Mouse (Mus musculus) heart, embryonic 13.5 days (tissue): ENCODE results near the gene Uggt1. TPM values are rescaled to one million over a fixed set of nuclear protein-coding genes. Genes with fewer than 3 reads are reported as not detected.

Experiments used
- ATAC-seq: fragments of 200-750 bp; cut with Nextera tagmentation; 2 replicates; pipeline ENCODE4 v1.8.0; 2017; ENCODE audit warnings: moderate TSS enrichment; ENCODE audit not compliant: insufficient number of reproducible peaks, low FRiP score, low TSS enrichment; ENCODE audit errors: extremely low read depth
- H3K27ac ChIP-seq: fragments of 300-500 bp; sonication (generic); replicated peaks from 2 replicates; pipeline ENCODE4 v1.5.1; 2015; ENCODE audit warnings: moderate library complexity, mild to moderate bottlenecking, inconsistent platforms
- H3K27me3 ChIP-seq: fragments of 300-500 bp; sonication (generic); replicated peaks from 2 replicates; pipeline ENCODE4 v1.6.1; 2015; ENCODE audit warnings: mild to moderate bottlenecking, inconsistent platforms
- H3K36me3 ChIP-seq: fragments of 300-500 bp; sonication (generic); 2 replicates; pipeline ENCODE4 v1.6.1; 2015; ENCODE audit warnings: mild to moderate bottlenecking, inconsistent platforms
- H3K4me1 ChIP-seq: fragments of 300-500 bp; sonication (generic); 2 replicates; pipeline ENCODE4 v1.6.1; 2015; ENCODE audit warnings: inconsistent platforms
- H3K4me2 ChIP-seq: fragments of 300-500 bp; sonication (generic); 2 replicates; pipeline ENCODE4 v1.6.1; 2015; ENCODE audit warnings: inconsistent platforms, mild to moderate bottlenecking, moderate library complexity
- H3K4me3 ChIP-seq: fragments of 300-500 bp; sonication (generic); 2 replicates; pipeline ENCODE4 v1.5.1; 2015; ENCODE audit warnings: moderate library complexity, mild to moderate bottlenecking, inconsistent platforms
- H3K9ac ChIP-seq: fragments of 300-500 bp; sonication (generic); 2 replicates; pipeline ENCODE4 v1.6.1; 2015; ENCODE audit warnings: inconsistent platforms, mild to moderate bottlenecking, moderate library complexity
- H3K9me3 ChIP-seq: fragments of 300-500 bp; sonication (generic); 2 replicates; pipeline ENCODE4 v1.6.1; 2016; ENCODE audit warnings: inconsistent platforms
- WGBS: fragments of 180-500 bp; shearing (Covaris S2); methylation state at CpG from one replicate; pipeline ENCODE4 v1.1.7; 2015; ENCODE audit warnings: mixed read lengths; 5-methylcytosine and 5-hydroxymethylcytosine counted together
- polyA plus RNA-seq: library from polyadenylated mRNA; unstranded; fragments of >200 nt; fragmentation: Nextera tagmentation; extraction: Ambion mirVana; gene quantifications from 2 replicates; pipeline ENCODE4 v1.2.1, GENCODE M21; 2015

Gene Uggt1
- polyA plus RNA-seq, 1 experiment from 2014 or later = 32.7 TPM

- no peak overlapping the region for H3K27ac ChIP-seq
- H3K4me2 ChIP-seq = peak overlapping the region; percentile 34
- WGBS = 50% methylated on average over 8 of the region's 8 CpGs
Measured at GRCm38 (mm10) chr1:36131766-36132165, 112.8 kb downstream of the Uggt1 start.

GRCm38 (mm10) chr1:36131154-36131553 is 113.4 kb downstream of the Uggt1 start:
- H3K4me3 ChIP-seq = no peak overlapping the region
- no peaks in the 10 kb centered on the region for H3K27me3 ChIP-seq
- no peak overlapping the region for H3K4me2 ChIP-seq
- peaks cover 35% of the 10 kb centered on the region for H3K4me1 ChIP-seq
- 0 out of 2 replicates have a peak, but pooled peaks cover 2% of the 10 kb centered on the region for H3K9me3 ChIP-seq
- 36% methylated on average over 4 of the region's 4 CpGs for WGBS
- ATAC-seq = no peak
- H3K27ac ChIP-seq = 0 out of 2 replicates have a peak overlapping the region, but pooled peaks have one; percentile 28
- H3K9ac ChIP-seq = no peak overlapping the region
- H3K36me3 ChIP-seq = no peaks in the 10 kb centered on the region

More at GRCm38 (mm10) chr1:36131766-36132165, 112.8 kb downstream of the Uggt1 start:
- H3K4me1 ChIP-seq = peaks cover 35% of the 10 kb centered on the region
- no peaks in the 10 kb centered on the region for H3K36me3 ChIP-seq
- no peak overlapping the region for H3K4me3 ChIP-seq
- no peak overlapping the region for H3K9ac ChIP-seq
- H3K9me3 ChIP-seq = 0 out of 2 replicates have a peak, but pooled peaks cover 2% of the 10 kb centered on the region
- no peaks in the 10 kb centered on the region for H3K27me3 ChIP-seq
- no peak for ATAC-seq

GRCm38 (mm10) chr1:36130307-36131035 is 114.0 kb downstream of the Uggt1 start:
- Histone ChIP-seq H3K4me2 (no peak overlapping the region), H3K4me3 (no peak overlapping the region), H3K9ac (no peak overlapping the region), H3K27ac (peak overlapping the region; percentile 32; the same call in 1 of the 2 replicates), H3K9me3 (0 out of 2 replicates have a peak, but pooled peaks cover 2% of the 10 kb centered on the region), H3K27me3 (no peaks in the 10 kb centered on the region), H3K4me1 (peaks cover 35% of the 10 kb centered on the region), H3K36me3 (no peaks in the 10 kb centered on the region)
- WGBS = 48% methylated on average over 4 of the region's 4 CpGs
- no peak for ATAC-seq

- no peak overlapping the region for H3K4me2 ChIP-seq
- no peak overlapping the region for H3K4me3 ChIP-seq
- WGBS = 90% methylated on average over 8 of the region's 8 CpGs
- no peak overlapping the region for H3K9ac ChIP-seq
- H3K9me3 ChIP-seq = 0 out of 2 replicates have a peak, but pooled peaks cover 2% of the 10 kb centered on the region
- ATAC-seq = no peak
- peak overlapping the region; percentile 32; the same call in 1 of the 2 replicates for H3K27ac ChIP-seq
- H3K36me3 ChIP-seq = no peaks in the 10 kb centered on the region
- no peaks in the 10 kb centered on the region for H3K27me3 ChIP-seq
- H3K4me1 ChIP-seq = peaks cover 35% of the 10 kb centered on the region
Measured at GRCm38 (mm10) chr1:36129881-36130280, 114.6 kb downstream of the Uggt1 start.

DNA sequence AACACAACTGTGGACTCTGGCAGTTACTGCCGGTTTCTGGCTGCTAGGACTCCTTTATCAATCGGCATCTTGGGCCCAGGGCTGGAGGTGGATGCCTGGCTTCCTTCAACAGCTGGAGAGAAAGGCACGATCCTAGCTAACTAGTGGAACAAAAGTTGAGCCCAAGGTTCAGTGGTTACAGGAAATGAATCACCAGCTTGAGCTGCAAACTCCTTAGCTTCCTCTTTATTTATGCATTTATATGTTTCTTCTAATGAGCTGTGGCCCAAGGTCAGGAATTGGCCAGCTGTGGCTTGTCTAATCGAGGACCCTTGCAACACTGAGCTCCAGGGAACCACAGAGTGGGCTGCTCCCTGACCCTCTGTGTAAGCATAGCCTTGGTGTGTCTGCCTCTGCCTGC is 115.4 kb downstream of the Uggt1 start:
- Histone ChIP-seq H3K27ac (0 out of 2 replicates have a peak overlapping the region, but pooled peaks have one; percentile 24), H3K9ac (no peak overlapping the region), H3K4me1 (peaks cover 34% of the 10 kb centered on the region), H3K4me2 (no peak overlapping the region), H3K27me3 (no peaks in the 10 kb centered on the region), H3K4me3 (no peak overlapping the region), H3K9me3 (no peaks in the 10 kb centered on the region), H3K36me3 (no peaks in the 10 kb centered on the region)
- WGBS = 38% methylated on average over 4 of the region's 4 CpGs
- ATAC-seq = no peak

DNA sequence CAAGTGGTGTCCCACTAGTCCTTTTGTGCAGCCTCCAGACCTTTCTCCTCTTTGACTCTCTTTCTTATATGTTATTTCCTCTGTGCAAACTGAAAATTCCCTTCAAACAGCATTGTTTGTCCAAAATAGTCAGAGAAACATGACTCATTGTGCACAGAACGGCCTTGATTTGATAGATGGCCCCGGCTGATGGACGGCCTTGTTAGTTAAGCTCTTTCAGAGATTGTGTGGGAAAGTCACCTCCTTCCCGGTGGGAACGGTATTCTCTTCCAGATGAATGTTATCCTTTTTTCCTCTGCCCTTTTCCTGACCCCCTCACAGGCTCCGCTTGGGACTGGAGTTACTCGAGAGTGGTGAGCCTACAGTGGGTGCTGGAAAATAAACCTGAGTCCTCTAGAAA is 119.4 kb downstream of the Uggt1 start:
- H3K27me3 ChIP-seq = no peaks in the 10 kb centered on the region
- WGBS = 44% methylated on average over 7 of the region's 7 CpGs
- H3K36me3 ChIP-seq = no peaks in the 10 kb centered on the region
- no peak for ATAC-seq
- no peaks in the 10 kb centered on the region for H3K9me3 ChIP-seq
- H3K9ac ChIP-seq = no peak overlapping the region
- no peak overlapping the region for H3K4me2 ChIP-seq
- H3K4me1 ChIP-seq = peaks cover 2% of the 10 kb centered on the region
- no peak overlapping the region for H3K4me3 ChIP-seq
- H3K27ac ChIP-seq = no peak overlapping the region

DNA sequence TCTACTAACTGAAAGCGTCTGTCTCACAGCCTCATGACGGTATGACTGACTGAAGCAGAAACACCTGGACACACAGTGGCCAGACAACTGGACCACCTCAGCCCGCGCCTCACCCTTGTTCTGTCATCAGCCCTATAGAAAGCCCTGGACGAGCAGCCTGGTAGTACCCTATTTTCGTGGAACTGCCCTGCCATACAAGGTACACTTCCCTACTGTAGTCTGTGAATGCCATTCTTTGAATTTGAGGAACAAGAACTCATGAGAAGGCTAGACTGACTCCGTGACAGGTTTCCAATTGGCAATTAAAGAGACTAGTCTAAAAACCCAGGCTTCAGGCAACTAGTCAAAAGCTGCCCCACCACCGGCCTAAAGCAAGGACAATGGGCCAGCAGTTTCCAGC is 123.3 kb downstream of the Uggt1 start:
- Histone ChIP-seq H3K9me3 (no peaks in the 10 kb centered on the region), H3K36me3 (no peaks in the 10 kb centered on the region), H3K4me3 (no peak overlapping the region), H3K27me3 (no peaks in the 10 kb centered on the region), H3K9ac (no peak overlapping the region), H3K4me2 (no peak overlapping the region), H3K4me1 (no peaks in the 10 kb centered on the region), H3K27ac (no peak overlapping the region)
- ATAC-seq = no peak
- WGBS = 76% methylated on average over 8 of the region's 8 CpGs

DNA sequence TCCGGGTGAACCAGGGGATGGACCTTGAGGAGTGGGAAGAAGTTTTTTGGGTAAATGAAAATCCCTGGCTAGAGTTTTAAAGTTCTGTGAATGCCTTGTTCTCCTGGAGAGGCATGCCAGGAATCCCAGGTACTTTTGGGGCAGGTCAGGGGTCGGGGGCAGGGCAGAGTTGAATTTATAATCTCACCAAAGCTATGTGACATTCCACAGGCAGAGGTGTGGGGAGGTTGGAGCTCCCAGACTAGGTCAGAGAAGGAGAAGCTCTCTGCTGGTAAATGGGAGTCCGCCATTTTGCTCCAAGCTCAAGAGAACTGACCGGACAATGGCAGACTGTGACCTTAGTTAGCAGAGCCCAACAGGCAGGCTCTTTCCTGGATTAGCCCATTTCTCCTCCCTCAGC is 125.1 kb downstream of the Uggt1 start:
- H3K9me3 ChIP-seq = no peaks in the 10 kb centered on the region
- H3K9ac ChIP-seq = no peak overlapping the region
- H3K27ac ChIP-seq = no peak overlapping the region
- ATAC-seq = no peak
- H3K27me3 ChIP-seq = no peaks in the 10 kb centered on the region
- no peak overlapping the region for H3K4me2 ChIP-seq
- H3K4me3 ChIP-seq = no peak overlapping the region
- 83% methylated on average over 4 of the region's 4 CpGs for WGBS
- no peaks in the 10 kb centered on the region for H3K36me3 ChIP-seq
- peaks cover 3% of the 10 kb centered on the region; the same call in 1 of the 2 replicates for H3K4me1 ChIP-seq

- Histone ChIP-seq H3K9ac (no peak overlapping the region), H3K27me3 (no peaks in the 10 kb centered on the region), H3K4me2 (no peak overlapping the region), H3K9me3 (no peaks in the 10 kb centered on the region), H3K4me3 (no peak overlapping the region), H3K27ac (no peak overlapping the region), H3K36me3 (no peaks in the 10 kb centered on the region), H3K4me1 (peaks cover 3% of the 10 kb centered on the region; the same call in 1 of the 2 replicates)
- WGBS = 85% methylated on average over 3 of the region's 3 CpGs
- ATAC-seq = no peak
Measured at GRCm38 (mm10) chr1:36118958-36119357, 125.6 kb downstream of the Uggt1 start.

GRCm38 (mm10) chr1:36118061-36118685 is 126.3 kb downstream of the Uggt1 start:
- no peaks in the 10 kb centered on the region for H3K36me3 ChIP-seq
- no peak for ATAC-seq
- no peaks in the 10 kb centered on the region for H3K9me3 ChIP-seq
- WGBS = 72% methylated on average over 9 of the region's 9 CpGs
- H3K4me3 ChIP-seq = no peak overlapping the region
- no peak overlapping the region for H3K27ac ChIP-seq
- no peak overlapping the region for H3K4me2 ChIP-seq
- H3K4me1 ChIP-seq = peaks cover 3% of the 10 kb centered on the region; the same call in 1 of the 2 replicates
- H3K27me3 ChIP-seq = no peaks in the 10 kb centered on the region
- H3K9ac ChIP-seq = no peak overlapping the region

- H3K9ac ChIP-seq = no peak overlapping the region
- H3K27ac ChIP-seq = no peak overlapping the region
- ATAC-seq = no peak
- no peak overlapping the region for H3K4me3 ChIP-seq
- H3K4me1 ChIP-seq = peaks cover 3% of the 10 kb centered on the region; the same call in 1 of the 2 replicates
- no peaks in the 10 kb centered on the region for H3K36me3 ChIP-seq
- H3K9me3 ChIP-seq = no peaks in the 10 kb centered on the region
- H3K4me2 ChIP-seq = no peak overlapping the region
- WGBS = 72% methylated on average over 5 of the region's 5 CpGs
- H3K27me3 ChIP-seq = no peaks in the 10 kb centered on the region
Measured at GRCm38 (mm10) chr1:36116488-36116887, 128.0 kb downstream of the Uggt1 start.
